Mouse (Mus musculus) midbrain, embryonic 12.5 days (tissue): ENCODE measurements at regions not wholly inside any gene's neighbourhood (a gene's known extent, or its start where the extent isn't known, plus 50 kb on each side); places are given as distances from the start of the nearest gene placed in this dataset.

ENCODE experiments used
- ATAC-seq: fragments of 200-750 bp; cut with Nextera tagmentation; 2 replicates; pipeline ENCODE4 v1.8.0; 2017; ENCODE audit warnings: low read depth, moderate TSS enrichment, moderate library complexity; ENCODE audit not compliant: low FRiP score
- H3K27ac ChIP-seq: fragments of 300-500 bp; sonication (generic); replicated peaks from 2 replicates; pipeline ENCODE4 v1.5.1; 2016; ENCODE audit warnings: mild to moderate bottlenecking
- H3K27me3 ChIP-seq: fragments of 300-500 bp; sonication (generic); 2 replicates; pipeline ENCODE4 v1.6.1; 2016; ENCODE audit warnings: mild to moderate bottlenecking
- H3K36me3 ChIP-seq: fragments of 300-500 bp; sonication (generic); 2 replicates; pipeline ENCODE4 v1.6.1; 2016
- H3K4me1 ChIP-seq: fragments of 300-500 bp; sonication (generic); 2 replicates; pipeline ENCODE4 v1.6.1; 2016
- H3K4me2 ChIP-seq: fragments of 300-500 bp; sonication (generic); replicated peaks from 2 replicates; pipeline ENCODE4 v1.6.1; 2016; ENCODE audit warnings: mild to moderate bottlenecking, moderate library complexity
- H3K4me3 ChIP-seq: fragments of 300-500 bp; sonication (generic); 2 replicates; pipeline ENCODE4 v1.5.1; 2016; ENCODE audit warnings: mild to moderate bottlenecking
- H3K9ac ChIP-seq: fragments of 300-500 bp; sonication (generic); replicated peaks from 2 replicates; pipeline ENCODE4 v1.6.1; 2016; ENCODE audit warnings: mild to moderate bottlenecking, moderate library complexity
- H3K9me3 ChIP-seq: fragments of 300-500 bp; sonication (generic); 2 replicates; pipeline ENCODE4 v1.6.1; 2016; ENCODE audit warnings: mild to moderate bottlenecking
- WGBS: fragments of 180-500 bp; shearing (Covaris S2); methylation state at CpG from one replicate; pipeline ENCODE4 v1.1.7; 2016; 5-methylcytosine and 5-hydroxymethylcytosine counted together

GRCm38 (mm10) chr15:49555793-49556192 lies 4328.9 kb upstream of the Gm7489 start:
- Histone ChIP-seq H3K27me3 (no peaks in the 10 kb centered on the region), H3K9ac (no peak overlapping the region), H3K9me3 (no peaks in the 10 kb centered on the region), H3K4me3 (no peak overlapping the region), H3K27ac (no peak overlapping the region), H3K4me2 (no peak overlapping the region), H3K4me1 (no peaks in the 10 kb centered on the region), H3K36me3 (no peaks in the 10 kb centered on the region)
- no peak for ATAC-seq
- WGBS = 24% methylated on average over 2 of the region's 2 CpGs

DNA sequence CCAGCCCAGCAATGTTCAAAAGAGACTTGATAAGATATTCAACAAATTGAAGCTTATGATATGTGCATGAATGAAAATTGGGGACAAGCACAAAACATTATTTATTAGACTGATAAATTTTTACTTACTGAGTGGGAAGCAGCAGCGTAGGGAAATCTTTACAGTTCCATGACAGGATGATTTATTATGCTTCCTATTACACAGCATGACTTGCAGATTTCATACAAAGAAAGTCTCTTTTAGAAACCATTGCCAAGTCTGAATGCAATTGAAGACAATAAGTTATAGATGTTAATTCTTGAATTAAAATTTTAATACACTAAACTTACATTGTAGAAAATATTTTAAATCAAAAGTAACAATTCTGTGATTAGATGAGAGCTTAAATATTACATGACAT lies 4324.3 kb upstream of the Gm7489 start:
- Histone ChIP-seq H3K4me2 (no peak overlapping the region), H3K27me3 (no peaks in the 10 kb centered on the region), H3K27ac (no peak overlapping the region), H3K36me3 (no peaks in the 10 kb centered on the region), H3K4me3 (no peak overlapping the region), H3K9ac (no peak overlapping the region), H3K4me1 (no peaks in the 10 kb centered on the region), H3K9me3 (no peaks in the 10 kb centered on the region)
- ATAC-seq = no peak
- 83% methylated on average over 1 of the region's 1 CpGs for WGBS

GRCm38 (mm10) chr15:49588851-49589250 lies 4295.9 kb upstream of the Gm7489 start:
- no peaks in the 10 kb centered on the region for H3K27me3 ChIP-seq
- H3K27ac ChIP-seq = no peak overlapping the region
- ATAC-seq = no peak
- no peaks in the 10 kb centered on the region for H3K36me3 ChIP-seq
- no peak overlapping the region for H3K9ac ChIP-seq
- no peak overlapping the region for H3K4me2 ChIP-seq
- H3K4me3 ChIP-seq = no peak overlapping the region
- no peaks in the 10 kb centered on the region for H3K9me3 ChIP-seq
- no peaks in the 10 kb centered on the region for H3K4me1 ChIP-seq

GRCm38 (mm10) chr15:49613865-49614264 lies 4270.8 kb upstream of the Gm7489 start:
- Histone ChIP-seq H3K4me3 (no peak overlapping the region), H3K4me1 (no peaks in the 10 kb centered on the region), H3K27me3 (no peaks in the 10 kb centered on the region), H3K4me2 (no peak overlapping the region), H3K9me3 (no peaks in the 10 kb centered on the region), H3K36me3 (no peaks in the 10 kb centered on the region), H3K9ac (no peak overlapping the region), H3K27ac (no peak overlapping the region)
- WGBS = 80% methylated on average over 4 of the region's 4 CpGs
- ATAC-seq = no peak

- H3K9me3 ChIP-seq = no peaks in the 10 kb centered on the region
- H3K4me3 ChIP-seq = no peak overlapping the region
- no peaks in the 10 kb centered on the region for H3K36me3 ChIP-seq
- no peaks in the 10 kb centered on the region for H3K27me3 ChIP-seq
- H3K9ac ChIP-seq = no peak overlapping the region
- no peaks in the 10 kb centered on the region for H3K4me1 ChIP-seq
- H3K27ac ChIP-seq = no peak overlapping the region
- H3K4me2 ChIP-seq = no peak overlapping the region
- ATAC-seq = no peak
Measured at GRCm38 (mm10) chr15:49647361-49647760, 4237.3 kb upstream of the Gm7489 start.

DNA sequence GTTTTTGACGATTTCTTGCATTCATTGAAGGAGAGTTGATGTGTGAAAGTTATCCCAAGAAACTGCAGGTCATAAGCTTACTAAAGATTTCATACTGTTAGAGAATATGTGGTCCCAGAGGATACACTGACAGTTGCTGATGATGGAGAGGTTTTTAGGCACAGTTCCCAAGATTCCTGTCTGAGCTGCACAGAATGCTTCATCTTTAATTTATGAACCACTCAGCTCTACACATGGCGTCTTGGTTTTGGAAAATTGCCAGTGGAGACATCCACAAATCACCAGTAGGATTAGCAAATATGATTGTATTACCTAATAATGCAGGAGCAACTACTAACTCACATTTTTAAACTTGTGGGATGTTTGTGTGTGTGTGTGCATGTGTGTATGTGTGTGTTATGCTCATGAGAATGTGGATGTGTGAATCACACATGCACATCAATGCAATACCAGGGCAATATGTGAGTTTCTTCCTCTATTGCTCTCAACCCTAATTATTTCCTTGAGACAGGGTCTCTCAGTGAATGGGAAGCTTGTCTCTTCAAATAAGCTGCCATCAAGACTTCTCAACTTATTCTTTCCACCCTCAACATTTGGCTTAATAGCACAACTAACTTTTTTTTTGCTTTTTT lies 4234.0 kb upstream of the Gm7489 start:
- H3K4me1 ChIP-seq = no peaks in the 10 kb centered on the region
- peak; percentile 68; the same call in 1 of the 2 replicates for ATAC-seq
- no peak overlapping the region for H3K9ac ChIP-seq
- no peaks in the 10 kb centered on the region for H3K9me3 ChIP-seq
- H3K4me3 ChIP-seq = no peak overlapping the region
- no peak overlapping the region for H3K4me2 ChIP-seq
- H3K36me3 ChIP-seq = no peaks in the 10 kb centered on the region
- WGBS = 72% methylated on average over 2 of the region's 2 CpGs
- H3K27ac ChIP-seq = no peak overlapping the region
- H3K27me3 ChIP-seq = no peaks in the 10 kb centered on the region

DNA sequence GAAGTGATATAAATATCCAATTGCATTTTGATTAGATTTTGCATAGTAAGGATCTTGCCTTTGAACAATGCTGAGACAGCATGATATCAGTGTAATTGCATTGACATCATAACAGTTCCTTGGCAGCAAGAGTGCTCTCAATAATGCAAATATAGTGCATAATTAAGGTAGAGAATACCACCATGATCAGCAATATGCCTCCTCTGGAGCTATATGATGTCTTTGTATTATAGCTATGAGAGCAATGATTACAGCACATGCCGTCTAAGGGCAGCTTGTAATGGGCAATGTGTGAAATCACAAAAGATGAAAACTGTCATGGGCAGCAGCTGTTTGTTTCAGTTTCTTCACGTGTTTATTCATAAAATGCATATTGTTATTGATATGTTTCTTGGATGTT lies 4231.0 kb upstream of the Gm7489 start:
- H3K4me3 ChIP-seq = no peak overlapping the region
- H3K9me3 ChIP-seq = no peaks in the 10 kb centered on the region
- no peak overlapping the region for H3K9ac ChIP-seq
- no peaks in the 10 kb centered on the region for H3K27me3 ChIP-seq
- H3K4me1 ChIP-seq = no peaks in the 10 kb centered on the region
- H3K36me3 ChIP-seq = no peaks in the 10 kb centered on the region
- WGBS = 85% methylated on average over 2 of the region's 2 CpGs
- ATAC-seq = no peak
- no peak overlapping the region for H3K27ac ChIP-seq
- no peak overlapping the region for H3K4me2 ChIP-seq

- no peaks in the 10 kb centered on the region for H3K36me3 ChIP-seq
- no peak for ATAC-seq
- no peak overlapping the region for H3K4me3 ChIP-seq
- no peaks in the 10 kb centered on the region for H3K9me3 ChIP-seq
- H3K9ac ChIP-seq = no peak overlapping the region
- H3K4me1 ChIP-seq = no peaks in the 10 kb centered on the region
- H3K27ac ChIP-seq = no peak overlapping the region
- 85% methylated on average over 4 of the region's 4 CpGs for WGBS
- no peak overlapping the region for H3K4me2 ChIP-seq
- no peaks in the 10 kb centered on the region for H3K27me3 ChIP-seq
Measured at GRCm38 (mm10) chr15:49664834-49665565, 4219.7 kb upstream of the Gm7489 start.
